Mouse (Mus musculus) megakaryocyte progenitor cell, adult 5-6 weeks (primary cell): ENCODE results near the gene Mmp25. TPM values are rescaled to one million over a fixed set of nuclear protein-coding genes. Genes with fewer than 3 reads are reported as not detected.

Experiments used
- ATAC-seq: replicated peaks from 2 replicates; pipeline ENCODE4 v1.8.0; 2016; ENCODE audit warnings: mild to moderate bottlenecking, moderate TSS enrichment, inconsistent platforms; ENCODE audit not compliant: poor library complexity
- total RNA-seq, 2 experiments: library from RNA; stranded (forward) in 1 of 2; stranded (reverse) in 1 of 2; fragments of 157-497, 149-512 nt in 1 of 2; fragments of 200-1000 nt in 1 of 2; gene quantifications; 2 replicates each; pipeline versions ENCODE4 v1.2.3 to v1.2.4; 2015 to 2017

The Mmp25 gene
- total RNA-seq, 2 experiments from 2014 or later, result 0.42 to 1.4 TPM

- no peak for ATAC-seq
Measured at GRCm38 (mm10) chr17:23665511-23665910, 20.4 kb upstream of the Mmp25 start.

- peak; percentile 74 for ATAC-seq
Measured at GRCm38 (mm10) chr17:23664556-23665021, 19.5 kb upstream of the Mmp25 start.

GRCm38 (mm10) chr17:23661526-23661925 lies 16.4 kb upstream of the Mmp25 start:
- ATAC-seq, result peak; percentile 33

- peak; percentile 45; the same call in 1 of the 2 replicates for ATAC-seq
Measured at GRCm38 (mm10) chr17:23660876-23661200, 15.8 kb upstream of the Mmp25 start.

- ATAC-seq, result peak; percentile 52
Measured at GRCm38 (mm10) chr17:23660117-23660875, 15.2 kb upstream of the Mmp25 start, which contains the start of gene Bicdl2. TSS of gene Bicdl2 (plus strand) at chr17:23660506.

GRCm38 (mm10) chr17:23658450-23658849 lies 13.4 kb upstream of the Mmp25 start:
- ATAC-seq, result no peak

- peak; percentile 68 for ATAC-seq
Measured at GRCm38 (mm10) chr17:23654410-23654809, 9.3 kb upstream of the Mmp25 start.

GRCm38 (mm10) chr17:23654001-23654400 lies 8.9 kb upstream of the Mmp25 start:
- ATAC-seq, result peak; percentile 33; the same call in 1 of the 2 replicates

GRCm38 (mm10) chr17:23653324-23653723 lies 8.2 kb upstream of the Mmp25 start:
- 0 out of 2 replicates have a peak, but pooled peaks have one; percentile 45 for ATAC-seq

- ATAC-seq, result no peak
Measured at GRCm38 (mm10) chr17:23651363-23651762, 6.3 kb upstream of the Mmp25 start.

- no peak for ATAC-seq
Measured at GRCm38 (mm10) chr17:23645894-23646293, 817 bp upstream of the Mmp25 start.

GRCm38 (mm10) chr17:23631241-23631640 lies 13.8 kb downstream of the Mmp25 start:
- ATAC-seq, result no peak

- peak; percentile 98 for ATAC-seq
Measured at GRCm38 (mm10) chr17:23630195-23631020, 14.7 kb downstream of the Mmp25 start.

- no peak for ATAC-seq
Measured at GRCm38 (mm10) chr17:23627813-23628212, 17.3 kb downstream of the Mmp25 start.

GRCm38 (mm10) chr17:23620351-23620750 lies 24.7 kb downstream of the Mmp25 start:
- no peak for ATAC-seq

GRCm38 (mm10) chr17:23617087-23617486 lies 28.0 kb downstream of the Mmp25 start:
- peak; percentile 78 for ATAC-seq

- peak; percentile 94 for ATAC-seq
Measured at GRCm38 (mm10) chr17:23610361-23610800, 34.7 kb downstream of the Mmp25 start.

- ATAC-seq, result no peak
Measured at GRCm38 (mm10) chr17:23609612-23610011, 35.5 kb downstream of the Mmp25 start.

- no peak for ATAC-seq
Measured at GRCm38 (mm10) chr17:23605220-23605619, 39.9 kb downstream of the Mmp25 start.

GRCm38 (mm10) chr17:23604394-23604793 lies 40.7 kb downstream of the Mmp25 start:
- ATAC-seq, result no peak

- ATAC-seq, result peak; percentile 45
Measured at GRCm38 (mm10) chr17:23603542-23603941, 41.5 kb downstream of the Mmp25 start.

GRCm38 (mm10) chr17:23603077-23603476 lies 42.0 kb downstream of the Mmp25 start:
- ATAC-seq, result no peak
